Mouse (Mus musculus) kidney, embryonic 15.5 days (tissue): ENCODE data around the gene Pik3cb. TPM values are rescaled to one million over a fixed set of nuclear protein-coding genes. Genes with fewer than 3 reads are reported as not detected.

Experiments used
- ATAC-seq: fragments of 200-750 bp; cut with Nextera tagmentation; replicated peaks from 2 replicates; pipeline ENCODE4 v1.8.0; 2017; ENCODE audit warnings: moderate TSS enrichment; ENCODE audit not compliant: low FRiP score
- H3K27ac ChIP-seq: fragments of 300-500 bp; sonication (generic); 2 replicates; pipeline ENCODE4 v1.5.1; 2015; ENCODE audit warnings: mild to moderate bottlenecking, inconsistent platforms
- H3K27me3 ChIP-seq: fragments of 300-500 bp; sonication (generic); 2 replicates; pipeline ENCODE4 v1.6.1; 2015; ENCODE audit warnings: inconsistent platforms
- H3K36me3 ChIP-seq: fragments of 300-500 bp; sonication (generic); 2 replicates; pipeline ENCODE4 v1.6.1; 2015; ENCODE audit warnings: inconsistent platforms
- H3K4me1 ChIP-seq: fragments of 300-500 bp; sonication (generic); 2 replicates; pipeline ENCODE4 v1.6.1; 2015; ENCODE audit warnings: inconsistent platforms
- H3K4me2 ChIP-seq: fragments of 300-500 bp; sonication (generic); 2 replicates; pipeline ENCODE4 v1.6.1; 2015; ENCODE audit warnings: moderate library complexity, mild to moderate bottlenecking, inconsistent platforms
- H3K4me3 ChIP-seq: fragments of 300-500 bp; sonication (generic); replicated peaks from 2 replicates; pipeline ENCODE4 v1.5.1; 2015; ENCODE audit warnings: mild to moderate bottlenecking, inconsistent platforms
- H3K9ac ChIP-seq: fragments of 300-500 bp; sonication (generic); 2 replicates; pipeline ENCODE4 v1.6.1; 2015; ENCODE audit warnings: mild to moderate bottlenecking, inconsistent platforms
- H3K9me3 ChIP-seq: fragments of 300-500 bp; sonication (generic); replicated peaks from 2 replicates; pipeline ENCODE4 v1.6.1; 2016; ENCODE audit warnings: inconsistent platforms
- WGBS: fragments of 180-500 bp; shearing (Covaris S2); methylation state at CpG from one replicate; pipeline ENCODE4 v1.1.7; 2015; ENCODE audit warnings: mixed read lengths; 5-methylcytosine and 5-hydroxymethylcytosine counted together
- polyA plus RNA-seq: library from polyadenylated mRNA; unstranded; fragments of >200 nt; fragmentation: Nextera tagmentation; extraction: Ambion mirVana; gene quantifications from 2 replicates; pipeline ENCODE4 v1.2.1, GENCODE M21; 2015

The Pik3cb gene
- polyA plus RNA-seq, 1 experiment from 2014 or later, result 1.4 TPM

- WGBS, result 46% methylated on average over 7 of the region's 7 CpGs
- H3K27ac ChIP-seq, result no peak overlapping the region
- H3K9me3 ChIP-seq, result no peaks in the 10 kb centered on the region
- no peak for ATAC-seq
- H3K4me1 ChIP-seq, result peaks cover under 1% of the 10 kb centered on the region; the same call in 1 of the 2 replicates
- H3K9ac ChIP-seq, result no peak overlapping the region
- no peaks in the 10 kb centered on the region for H3K36me3 ChIP-seq
- H3K27me3 ChIP-seq, result peaks cover 21% of the 10 kb centered on the region
- H3K4me2 ChIP-seq, result no peak overlapping the region
- H3K4me3 ChIP-seq, result no peak overlapping the region
Observed at GRCm38 (mm10) chr9:99144416-99144989, 4.1 kb upstream of the Pik3cb start.

DNA sequence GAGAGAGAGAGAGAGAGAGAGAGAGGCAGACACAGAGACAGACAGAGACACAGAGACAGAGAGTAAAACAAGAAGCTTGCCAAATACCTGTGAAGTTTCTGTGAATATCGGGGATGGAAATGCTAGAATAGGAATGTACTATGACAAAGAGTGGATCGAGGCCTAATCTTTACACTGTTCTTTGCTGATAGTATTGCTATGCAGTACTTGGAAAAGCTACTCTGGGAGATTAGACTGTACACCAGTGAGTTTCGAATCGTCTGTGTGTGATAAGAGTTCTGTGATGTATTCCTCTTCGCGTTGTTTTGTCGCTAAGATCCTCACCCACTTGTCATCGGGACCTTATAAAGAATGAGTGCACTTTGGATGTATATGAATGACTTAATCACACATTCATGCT lies 1.2 kb upstream of the Pik3cb start:
- ATAC-seq, result no peak

GRCm38 (mm10) chr9:99141171-99141570 lies 750 bp upstream of the Pik3cb start:
- no peaks in the 10 kb centered on the region for H3K36me3 ChIP-seq
- H3K9ac ChIP-seq, result no peak overlapping the region
- WGBS, result 51% methylated on average over 3 of the region's 3 CpGs
- peaks cover 30% of the 10 kb centered on the region for H3K27me3 ChIP-seq
- no peak overlapping the region for H3K27ac ChIP-seq
- peaks cover 7% of the 10 kb centered on the region for H3K4me1 ChIP-seq
- peak overlapping the region; percentile 72 for H3K4me2 ChIP-seq
- peak overlapping the region; percentile 83; the same call in 1 of the 2 replicates for H3K4me3 ChIP-seq
- ATAC-seq, result no peak
- no peaks in the 10 kb centered on the region for H3K9me3 ChIP-seq

More for the DNA sequence above, 1.2 kb upstream of the Pik3cb start:
- Histone ChIP-seq H3K9ac (no peak overlapping the region), H3K9me3 (no peaks in the 10 kb centered on the region), H3K4me2 (no peak overlapping the region), H3K36me3 (no peaks in the 10 kb centered on the region), H3K4me1 (peaks cover 7% of the 10 kb centered on the region), H3K4me3 (no peak overlapping the region), H3K27ac (no peak overlapping the region), H3K27me3 (peaks cover 30% of the 10 kb centered on the region)
- WGBS, result 88% methylated on average over 8 of the region's 8 CpGs

- peaks cover 27% of the 10 kb centered on the region for H3K27me3 ChIP-seq
- no peaks in the 10 kb centered on the region for H3K36me3 ChIP-seq
- H3K27ac ChIP-seq, result peak overlapping the region; percentile 65
- H3K4me3 ChIP-seq, result peak overlapping the region; percentile 83
- WGBS, result under 1% methylated on average over 76 of the region's 77 CpGs
- H3K9ac ChIP-seq, result peak overlapping the region; percentile 69
- peaks cover 7% of the 10 kb centered on the region for H3K4me1 ChIP-seq
- H3K4me2 ChIP-seq, result peak overlapping the region; percentile 72
- peak; percentile 83 for ATAC-seq
- no peaks in the 10 kb centered on the region for H3K9me3 ChIP-seq
Observed at GRCm38 (mm10) chr9:99139194-99140023, 1.0 kb downstream of the Pik3cb start.

DNA sequence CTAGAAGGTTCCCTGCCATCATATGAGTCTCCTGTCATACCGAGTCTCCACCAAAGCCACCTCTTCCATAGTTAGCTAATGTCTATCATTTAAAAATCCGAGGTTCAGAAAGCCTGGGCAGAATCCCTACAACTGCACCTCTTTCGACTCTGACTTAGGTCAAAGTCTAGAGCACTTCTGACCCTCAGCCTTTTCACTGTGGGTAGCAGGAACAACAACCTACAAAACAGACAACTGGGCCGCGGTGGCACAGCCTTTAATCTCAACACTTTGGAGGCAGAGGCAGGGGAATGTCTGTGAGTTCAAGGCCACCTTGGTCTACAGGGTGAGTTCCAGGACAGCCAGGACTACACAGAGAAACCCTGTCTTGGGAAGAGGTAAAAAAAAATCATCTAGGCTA lies 3.1 kb downstream of the Pik3cb start:
- Histone ChIP-seq H3K4me3 (no peak overlapping the region), H3K9ac (no peak overlapping the region), H3K4me2 (no peak overlapping the region), H3K36me3 (no peaks in the 10 kb centered on the region), H3K4me1 (peaks cover 7% of the 10 kb centered on the region), H3K27ac (no peak overlapping the region), H3K9me3 (no peaks in the 10 kb centered on the region), H3K27me3 (peaks cover 24% of the 10 kb centered on the region)
- no peak for ATAC-seq
- 85% methylated on average over 5 of the region's 5 CpGs for WGBS

- no peak overlapping the region for H3K4me3 ChIP-seq
- no peaks in the 10 kb centered on the region for H3K9me3 ChIP-seq
- no peaks in the 10 kb centered on the region for H3K27me3 ChIP-seq
- no peak for ATAC-seq
- WGBS, result 53% methylated on average over 3 of the region's 3 CpGs
- H3K9ac ChIP-seq, result no peak overlapping the region
- no peak overlapping the region for H3K4me2 ChIP-seq
- H3K36me3 ChIP-seq, result no peaks in the 10 kb centered on the region
- H3K4me1 ChIP-seq, result no peaks in the 10 kb centered on the region
- H3K27ac ChIP-seq, result no peak overlapping the region
Observed at GRCm38 (mm10) chr9:99131951-99132470, 8.4 kb downstream of the Pik3cb start.

DNA sequence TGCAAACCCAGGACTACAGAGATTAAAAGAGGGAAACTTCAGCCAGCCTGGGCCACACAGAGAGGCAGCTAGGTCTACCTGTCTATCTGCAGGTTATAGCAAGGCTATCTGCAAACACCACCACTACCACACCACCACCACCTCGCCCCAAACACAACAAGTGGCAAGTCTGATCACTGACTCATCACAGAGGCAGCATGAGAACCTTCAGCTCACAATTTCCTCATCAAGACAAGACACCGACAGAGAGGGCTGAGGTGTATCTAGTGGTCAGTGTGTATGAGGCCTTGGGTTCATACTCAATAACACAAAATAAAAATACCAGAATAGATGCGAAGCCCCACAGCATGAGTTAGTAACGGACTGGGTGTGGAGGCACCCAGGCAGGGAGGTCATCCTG lies 9.3 kb downstream of the Pik3cb start:
- H3K4me3 ChIP-seq, result no peak overlapping the region
- no peaks in the 10 kb centered on the region for H3K4me1 ChIP-seq
- no peaks in the 10 kb centered on the region for H3K27me3 ChIP-seq
- no peaks in the 10 kb centered on the region for H3K36me3 ChIP-seq
- no peak overlapping the region for H3K9ac ChIP-seq
- ATAC-seq, result no peak
- 93% methylated on average over 4 of the region's 4 CpGs for WGBS
- no peak overlapping the region for H3K27ac ChIP-seq
- H3K4me2 ChIP-seq, result no peak overlapping the region
- no peaks in the 10 kb centered on the region for H3K9me3 ChIP-seq

DNA sequence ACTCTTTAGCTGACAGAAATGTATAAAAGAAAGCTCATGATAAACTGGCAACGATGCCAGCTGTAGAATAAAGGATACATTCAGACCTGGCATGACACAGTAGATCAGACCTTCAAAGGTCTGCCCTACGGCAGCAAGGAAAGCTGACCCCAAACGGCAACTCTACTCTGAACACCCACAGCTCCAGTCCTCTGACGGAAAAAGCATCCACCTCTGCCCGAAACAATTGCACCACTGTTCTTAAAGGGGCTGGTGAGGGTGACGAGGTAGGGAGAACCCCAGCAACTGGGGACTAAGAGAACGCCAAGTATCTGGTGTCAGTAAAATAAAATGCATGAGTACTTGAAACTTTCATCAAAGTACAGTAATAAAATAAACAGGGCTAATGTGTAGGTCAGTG lies 12.8 kb downstream of the Pik3cb start:
- ATAC-seq, result no peak
- H3K27ac ChIP-seq, result no peak overlapping the region

DNA sequence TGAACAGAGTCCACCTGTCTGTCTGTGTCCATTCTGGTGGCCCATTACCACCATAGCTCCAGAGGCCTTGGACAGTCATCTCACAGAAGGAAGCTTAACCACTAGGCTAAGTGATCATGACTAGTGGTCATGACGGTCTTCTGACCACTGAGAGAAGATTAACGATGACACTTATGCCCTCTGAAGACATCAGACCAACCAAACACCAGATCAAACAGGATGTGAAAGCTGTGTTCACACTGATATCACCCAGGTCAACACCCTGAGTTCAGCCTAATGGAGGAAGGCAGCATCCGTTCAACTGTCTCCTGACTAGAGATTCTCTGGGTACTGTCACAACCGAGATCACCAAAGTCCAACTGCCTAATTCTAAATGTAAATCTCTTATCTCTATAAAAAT lies 17.7 kb downstream of the Pik3cb start:
- Histone ChIP-seq H3K4me1 (no peaks in the 10 kb centered on the region), H3K27me3 (no peaks in the 10 kb centered on the region), H3K36me3 (no peaks in the 10 kb centered on the region), H3K4me3 (no peak overlapping the region), H3K9ac (no peak overlapping the region), H3K27ac (no peak overlapping the region), H3K9me3 (no peaks in the 10 kb centered on the region), H3K4me2 (no peak overlapping the region)
- 58% methylated on average over 4 of the region's 4 CpGs for WGBS
- no peak for ATAC-seq

More for the DNA sequence above, 12.8 kb downstream of the Pik3cb start:
- Histone ChIP-seq H3K36me3 (no peaks in the 10 kb centered on the region), H3K9ac (no peak overlapping the region), H3K9me3 (no peaks in the 10 kb centered on the region), H3K4me1 (no peaks in the 10 kb centered on the region), H3K4me2 (no peak overlapping the region), H3K27me3 (no peaks in the 10 kb centered on the region), H3K4me3 (no peak overlapping the region)
- WGBS, result 59% methylated on average over 7 of the region's 7 CpGs

GRCm38 (mm10) chr9:99112409-99112808 lies 28.0 kb downstream of the Pik3cb start:
- Histone ChIP-seq H3K9ac (no peak overlapping the region), H3K27ac (no peak overlapping the region), H3K27me3 (no peaks in the 10 kb centered on the region), H3K4me2 (no peak overlapping the region), H3K36me3 (no peaks in the 10 kb centered on the region), H3K9me3 (no peaks in the 10 kb centered on the region), H3K4me1 (no peaks in the 10 kb centered on the region), H3K4me3 (no peak overlapping the region)
- WGBS, result 89% methylated on average over 12 of the region's 12 CpGs
- no peak for ATAC-seq

DNA sequence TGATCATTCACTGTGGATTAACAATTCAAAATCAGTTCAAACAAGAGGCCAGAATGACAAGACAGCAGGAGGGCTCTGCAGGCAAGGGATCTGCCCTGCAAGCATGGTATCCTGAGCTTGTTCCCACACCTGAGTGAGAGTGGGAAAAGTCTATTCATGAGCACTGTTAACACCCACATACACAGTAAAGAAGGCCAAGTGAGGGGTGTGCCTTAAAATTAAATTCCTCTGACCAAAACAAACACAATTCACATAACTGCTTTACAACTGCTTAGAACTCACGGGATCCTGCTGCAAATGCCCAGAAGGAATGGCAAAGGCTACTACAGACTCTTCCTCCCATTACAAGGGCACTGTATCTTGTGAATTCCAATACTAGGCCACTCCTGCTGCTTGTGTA lies 29.3 kb downstream of the Pik3cb start:
- WGBS, result 46% methylated on average over 1 of the region's 1 CpGs
- Histone ChIP-seq H3K4me1 (no peaks in the 10 kb centered on the region), H3K9ac (no peak overlapping the region), H3K27me3 (no peaks in the 10 kb centered on the region), H3K4me2 (no peak overlapping the region), H3K9me3 (0 out of 2 replicates have a peak, but pooled peaks cover 2% of the 10 kb centered on the region), H3K27ac (no peak overlapping the region), H3K4me3 (no peak overlapping the region), H3K36me3 (no peaks in the 10 kb centered on the region)
- no peak for ATAC-seq

GRCm38 (mm10) chr9:99110213-99110612 lies 30.2 kb downstream of the Pik3cb start:
- no peaks in the 10 kb centered on the region for H3K4me1 ChIP-seq
- no peak for ATAC-seq
- no peak overlapping the region for H3K27ac ChIP-seq
- H3K9ac ChIP-seq, result no peak overlapping the region
- H3K27me3 ChIP-seq, result no peaks in the 10 kb centered on the region
- H3K9me3 ChIP-seq, result 0 out of 2 replicates have a peak, but pooled peaks cover 6% of the 10 kb centered on the region
- H3K36me3 ChIP-seq, result 0 out of 2 replicates have a peak, but pooled peaks cover 5% of the 10 kb centered on the region
- 66% methylated on average over 5 of the region's 5 CpGs for whole genome bisulfite sequencing
- no peak overlapping the region for H3K4me2 ChIP-seq
- no peak overlapping the region for H3K4me3 ChIP-seq
